Mouse (Mus musculus): ENCODE data around the gene Esrrb.

Gene Esrrb

DNA sequence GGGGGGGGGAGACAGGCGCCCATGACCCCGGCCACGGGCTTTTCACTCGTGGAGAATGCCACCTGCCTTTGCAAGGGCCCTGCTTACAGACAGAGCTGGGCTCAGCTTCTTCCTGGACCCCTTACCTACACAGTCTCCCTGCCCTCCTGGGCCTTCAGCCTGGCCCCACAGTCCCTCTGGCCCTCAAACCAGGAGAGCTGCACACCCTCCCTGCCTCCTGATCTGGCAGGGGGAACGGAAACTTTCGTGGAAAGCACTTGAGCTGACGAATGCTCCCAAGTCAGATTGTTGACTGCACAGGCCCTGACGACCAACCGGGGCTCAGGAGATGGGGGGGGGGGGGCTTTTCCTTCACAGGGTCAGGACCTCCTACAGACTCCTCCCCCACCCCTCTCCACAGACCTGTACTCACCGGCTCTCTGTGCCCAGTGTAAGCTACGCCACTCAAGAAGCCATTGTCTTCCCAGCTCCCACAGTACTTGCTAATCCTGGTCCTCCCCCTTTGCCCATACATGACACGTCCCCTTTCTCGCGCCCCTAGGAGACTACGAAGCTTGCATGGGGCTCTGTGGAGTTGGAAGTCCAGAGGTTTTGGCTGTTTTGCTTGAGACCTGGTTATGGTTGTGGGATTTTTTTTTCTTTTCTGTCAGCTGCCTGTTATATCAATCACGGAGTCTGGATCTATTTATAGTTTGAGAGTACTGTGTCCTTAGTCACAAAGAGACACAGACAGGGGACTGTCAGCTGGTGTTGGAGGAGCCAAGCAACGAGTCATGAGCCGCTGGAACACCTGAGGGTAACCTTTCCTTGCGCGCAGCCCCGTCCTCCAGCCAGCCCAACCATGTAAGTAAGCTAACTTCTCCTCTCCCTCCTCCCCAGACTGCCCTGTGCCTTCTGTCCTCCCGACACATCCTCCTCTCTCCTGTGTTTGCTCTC, at the start of gene Esrrb:
Gene Esrrb (plus strand): TSS at position 422 of the 936 bp plus-strand sequence.
- no peak for DNase-seq

DNA sequence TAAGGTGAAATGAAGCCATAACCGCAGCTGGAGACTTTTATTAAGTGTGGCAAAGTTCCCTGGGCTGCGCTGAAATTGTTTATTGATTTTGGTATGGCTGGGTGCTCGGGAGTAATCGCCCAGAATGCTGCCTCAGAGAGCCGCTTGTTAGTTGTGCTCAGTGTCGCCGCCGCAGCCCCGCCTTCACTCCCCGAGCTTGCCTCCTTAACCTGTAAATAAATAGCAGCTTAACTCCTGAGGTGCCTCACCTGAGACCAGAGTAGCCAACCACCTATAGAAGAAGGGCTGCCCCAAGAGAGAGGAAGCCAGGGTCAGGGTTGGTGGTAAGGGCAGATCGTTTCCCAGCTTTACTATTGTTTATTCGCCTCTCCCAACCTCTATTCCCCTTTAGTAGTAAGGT, 40.3 kb upstream of the Esrrb start:
- no peak for DNase-seq

DNA sequence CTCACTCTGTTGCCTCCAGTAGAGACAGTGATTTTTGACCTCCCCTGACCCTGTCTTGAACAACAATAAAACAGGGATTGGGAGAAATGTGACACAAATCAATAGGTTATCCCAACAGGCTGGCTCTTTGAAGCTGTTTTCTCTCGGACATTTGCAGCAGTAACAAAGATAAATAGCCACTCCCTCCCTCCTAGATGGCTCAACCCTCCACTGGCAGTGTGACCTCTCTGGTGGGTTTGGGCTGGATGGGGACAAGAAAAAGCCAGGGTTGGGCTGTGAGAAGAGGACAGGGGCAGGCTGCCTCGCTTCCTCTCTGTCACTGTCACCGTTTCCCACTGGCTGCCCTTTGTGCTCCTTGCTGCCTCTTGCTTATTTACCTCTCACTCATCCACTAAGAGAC, 36.6 kb upstream of the Esrrb start:
- DNase-seq = no peak

DNA sequence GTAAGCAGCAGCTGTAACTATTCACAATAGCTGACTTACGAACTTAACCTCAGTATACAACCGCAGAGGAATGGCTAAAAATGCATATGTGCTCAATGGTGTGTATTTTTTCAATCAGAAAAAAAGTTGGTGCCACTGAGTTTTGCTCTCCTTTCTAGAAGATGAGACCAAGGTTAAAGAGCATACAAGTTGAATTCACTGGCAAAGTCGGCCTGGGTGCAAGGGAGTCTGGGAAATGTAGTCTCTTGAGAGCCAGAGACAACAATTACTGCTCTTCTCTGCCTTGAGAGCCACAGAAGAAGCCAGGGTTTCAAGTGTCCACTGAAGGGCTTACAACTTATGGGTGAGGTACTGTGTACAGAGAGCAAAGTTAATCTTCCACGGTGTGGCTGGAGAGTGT, 31.1 kb upstream of the Esrrb start:
- DNase-seq = no peak

DNA sequence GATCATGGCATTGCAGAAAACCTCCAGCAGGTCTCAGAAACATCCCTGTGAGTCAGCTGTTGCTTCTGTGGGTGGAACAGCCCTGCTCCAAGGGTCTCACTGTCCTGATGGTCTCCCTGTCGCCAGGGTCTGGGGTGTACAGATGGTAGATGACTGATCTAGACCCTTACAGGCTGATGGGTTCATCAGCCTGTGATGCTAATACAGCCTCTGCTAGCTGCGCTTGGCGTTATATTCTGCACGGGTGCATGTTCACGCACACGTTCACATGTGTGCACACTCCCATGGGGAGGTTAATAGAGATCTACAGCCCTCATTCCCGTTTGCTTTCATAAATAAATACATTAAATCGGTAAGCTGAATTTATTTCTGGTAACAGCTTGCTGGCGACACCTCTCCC, 30.2 kb upstream of the Esrrb start:
- DNase-seq = no peak

DNA sequence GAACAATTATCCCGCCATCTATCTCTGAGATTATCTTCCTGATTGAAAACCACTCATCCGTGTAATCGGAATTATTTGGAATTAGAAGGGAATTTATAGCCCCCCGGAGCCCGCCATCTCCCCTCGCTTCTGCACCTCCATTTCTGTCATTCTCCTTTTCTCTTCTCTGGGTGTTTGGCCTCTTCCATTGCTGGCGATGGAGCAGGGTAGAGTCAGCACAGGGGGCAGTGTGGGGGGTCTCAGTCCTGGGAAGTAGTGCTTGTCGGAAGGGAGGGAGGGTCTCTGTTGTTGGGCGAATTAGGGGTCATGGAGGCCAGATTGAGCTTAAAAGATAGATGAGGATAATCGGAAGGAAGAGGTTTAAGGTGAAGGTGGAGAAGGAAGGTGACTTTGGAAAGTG, 29.7 kb upstream of the Esrrb start:
- DNase-seq = no peak

DNA sequence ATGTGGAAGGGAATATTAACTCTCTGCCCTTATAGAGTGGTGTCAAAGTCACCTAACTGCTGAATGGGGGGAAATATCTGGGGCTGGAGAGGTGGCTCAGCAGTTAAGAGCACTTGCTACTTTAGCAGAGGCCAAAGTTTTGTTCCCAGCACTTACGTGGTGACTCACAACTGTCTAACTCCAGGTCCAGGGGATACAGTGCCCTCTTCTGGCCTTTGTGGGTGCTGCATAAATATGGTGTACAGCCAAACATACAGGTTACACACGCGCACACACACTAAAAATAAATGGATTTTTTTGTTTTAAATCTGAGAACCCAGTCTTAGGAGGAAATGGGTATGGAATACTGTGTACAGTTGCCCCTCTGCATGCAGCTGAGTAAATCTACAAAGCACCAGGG, 24.7 kb upstream of the Esrrb start:
- DNase-seq = no peak

DNA sequence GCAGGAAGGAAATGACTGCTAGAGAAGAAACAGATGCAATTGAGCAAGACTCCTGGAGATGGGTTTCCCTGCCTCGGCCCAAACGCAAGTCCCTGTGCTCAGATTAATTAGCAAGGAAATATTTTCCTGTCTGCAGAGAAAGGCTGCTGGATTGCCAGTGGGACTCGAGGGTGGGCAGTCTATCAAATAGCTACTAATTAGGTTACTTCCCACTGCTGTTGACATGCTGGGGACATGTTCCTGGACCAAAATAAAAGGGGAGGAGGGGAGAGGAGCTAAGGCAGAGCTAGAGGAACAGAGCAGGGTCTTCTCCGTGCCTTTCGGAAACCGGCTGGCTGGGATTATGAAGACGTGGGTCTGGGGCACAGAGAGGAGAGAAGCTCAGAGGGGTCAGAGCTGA, 24.0 kb upstream of the Esrrb start:
- no peak for DNase-seq

DNA sequence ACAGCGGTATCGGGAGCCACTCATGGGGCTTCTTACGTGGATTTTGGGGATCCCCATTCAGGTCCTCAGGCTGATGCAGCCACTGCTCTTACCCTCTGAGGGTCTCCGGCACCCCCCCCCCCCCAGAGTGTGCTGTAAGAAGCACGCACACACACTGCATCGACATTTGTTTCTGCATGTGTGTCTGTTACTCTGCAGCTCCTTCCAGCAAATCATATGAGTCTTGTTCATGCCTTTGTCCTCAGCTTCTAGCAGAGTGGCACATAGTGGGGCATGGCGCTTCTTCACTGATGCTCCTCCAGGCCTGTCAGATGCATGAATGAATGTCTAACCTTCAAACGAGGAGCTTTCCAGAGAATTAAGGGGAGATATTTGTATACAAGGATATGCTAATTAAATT, 11.4 kb upstream of the Esrrb start:
- no peak for DNase-seq

DNA sequence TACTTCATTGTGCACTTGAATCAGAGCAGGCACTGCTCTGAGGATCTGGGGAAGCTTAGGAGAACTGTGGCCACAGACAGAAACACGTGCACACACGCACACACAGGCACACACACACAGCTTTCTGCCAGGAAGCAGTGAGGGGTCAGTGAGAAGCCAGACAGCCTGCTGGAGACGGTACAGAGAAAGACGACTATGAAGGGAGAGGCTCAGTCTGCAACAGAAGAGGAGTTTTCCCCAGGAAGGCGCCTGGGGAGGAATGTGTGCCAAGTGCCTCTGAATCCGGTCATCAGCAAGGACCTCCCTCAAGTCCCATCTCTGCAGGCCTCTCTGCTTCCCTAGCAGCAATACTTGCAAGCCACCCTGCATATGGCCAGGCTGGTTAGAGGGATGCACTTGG, 1.5 kb upstream of the Esrrb start:
- no peak for DNase-seq

DNA sequence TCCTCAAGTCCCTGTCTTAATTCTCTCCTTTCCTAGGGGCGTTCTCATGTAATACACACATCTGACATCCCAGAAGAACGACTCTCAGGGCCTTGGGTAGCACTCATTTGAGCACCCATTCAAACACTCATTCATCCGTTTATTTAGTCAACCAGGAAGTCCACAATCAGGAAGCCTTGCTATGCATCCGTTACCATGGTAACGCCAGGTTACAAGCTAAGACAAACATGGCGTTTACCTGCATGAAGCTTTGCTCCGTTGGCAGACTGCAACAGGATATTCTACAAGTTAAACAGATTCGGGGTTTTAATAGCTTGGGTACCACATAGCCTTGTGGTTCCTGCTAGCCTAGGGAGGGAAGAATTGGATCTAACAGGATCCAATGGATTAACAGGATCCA, 1.0 kb upstream of the Esrrb start:
- no peak for DNase-seq

DNA sequence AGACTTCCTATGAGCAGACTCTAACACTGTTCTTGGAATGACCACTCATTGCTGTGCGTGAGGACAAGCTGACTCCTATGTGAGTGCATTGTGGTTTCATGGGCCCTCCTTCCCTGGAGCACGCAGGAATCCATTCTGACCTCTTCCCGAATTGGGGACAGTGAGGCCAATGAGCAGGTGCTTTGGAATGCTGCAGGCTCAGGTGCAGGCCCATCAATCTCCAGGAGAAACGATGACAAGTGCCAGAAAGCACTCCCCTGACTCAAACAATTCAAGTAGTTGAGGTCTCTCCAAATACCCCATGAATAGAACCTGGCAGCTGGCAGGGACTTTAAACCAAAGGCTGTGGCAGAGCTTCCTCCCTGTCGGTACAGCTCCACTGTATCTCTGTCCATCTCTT, 3.4 kb downstream of the Esrrb start:
- no peak for DNase-seq

DNA sequence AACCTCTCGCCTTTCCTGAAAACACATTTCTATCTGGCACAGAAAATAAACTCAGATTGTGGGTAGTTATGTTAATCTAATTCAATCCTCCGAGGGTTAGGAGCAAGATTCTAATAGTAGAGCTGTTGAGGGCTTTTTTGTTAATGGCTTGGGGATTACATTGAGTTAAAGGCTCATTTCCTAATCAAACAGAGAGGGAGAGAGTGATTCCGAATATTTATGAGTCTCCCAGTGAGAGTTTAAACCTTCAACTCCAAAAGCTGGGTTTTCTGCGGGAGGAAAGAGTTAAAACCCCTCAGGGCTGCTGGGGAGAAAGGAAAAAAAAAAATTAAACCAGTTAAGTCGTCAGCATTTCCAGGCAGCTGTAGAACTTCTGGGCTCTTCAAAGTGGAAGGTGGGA, 3.8 kb downstream of the Esrrb start:
- no peak for DNase-seq

DNA sequence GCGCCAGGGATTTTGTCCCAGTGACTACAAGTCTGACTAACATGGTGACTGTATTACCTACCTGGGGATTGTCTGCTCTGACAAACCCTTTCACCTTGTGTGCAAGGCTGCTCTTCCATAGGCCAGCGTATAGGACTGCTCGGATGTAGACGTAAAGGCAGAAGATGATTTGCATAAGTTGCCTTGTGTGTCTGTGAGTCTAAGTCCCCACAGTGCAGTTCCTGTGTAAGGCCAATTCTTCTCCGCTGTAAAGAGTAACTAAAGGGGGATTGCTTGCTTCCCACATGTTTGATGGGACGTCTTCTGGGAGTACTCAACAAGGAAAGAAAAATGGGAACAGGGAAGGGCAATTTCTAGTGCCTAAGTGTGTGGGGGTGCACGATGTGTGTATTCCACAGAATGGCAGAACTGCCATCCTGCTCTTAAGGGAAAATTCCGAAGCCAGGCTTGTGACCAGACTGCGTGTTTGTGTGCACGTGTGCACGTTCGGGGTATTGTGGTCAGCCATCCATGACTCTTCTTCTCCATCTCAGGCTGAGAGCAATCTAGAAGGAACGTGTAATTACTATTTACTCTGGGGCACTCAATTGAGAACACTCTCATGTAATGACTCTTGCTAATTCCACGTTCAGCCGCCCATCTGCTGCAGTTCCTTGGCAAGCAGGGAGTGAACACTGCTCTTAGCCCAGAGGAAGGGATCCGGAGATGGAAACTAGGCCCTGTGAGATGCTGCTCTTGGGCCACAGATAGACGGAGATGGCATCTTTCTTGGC, 9.9 kb downstream of the Esrrb start:
- DNase-seq = no peak

DNA sequence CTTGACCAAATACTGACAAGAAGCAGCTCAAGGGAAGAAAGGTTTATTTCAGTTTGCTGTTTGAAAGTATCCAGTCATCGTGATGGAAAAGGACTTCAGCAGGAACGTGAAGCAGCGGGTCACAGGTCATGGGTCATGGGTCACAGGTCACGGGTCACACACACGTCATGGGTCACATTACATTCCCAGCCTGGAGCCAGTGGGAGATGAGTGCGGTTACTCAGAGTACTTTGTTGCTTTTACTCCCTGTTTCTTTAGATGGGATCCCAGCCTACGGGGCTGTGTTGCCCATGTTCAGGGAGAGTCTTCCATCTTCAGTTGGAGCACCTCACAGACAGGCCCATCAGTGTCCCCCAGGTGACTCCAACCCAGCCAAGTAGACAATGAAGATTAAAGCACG, 13.4 kb downstream of the Esrrb start:
- no peak for DNase-seq

DNA sequence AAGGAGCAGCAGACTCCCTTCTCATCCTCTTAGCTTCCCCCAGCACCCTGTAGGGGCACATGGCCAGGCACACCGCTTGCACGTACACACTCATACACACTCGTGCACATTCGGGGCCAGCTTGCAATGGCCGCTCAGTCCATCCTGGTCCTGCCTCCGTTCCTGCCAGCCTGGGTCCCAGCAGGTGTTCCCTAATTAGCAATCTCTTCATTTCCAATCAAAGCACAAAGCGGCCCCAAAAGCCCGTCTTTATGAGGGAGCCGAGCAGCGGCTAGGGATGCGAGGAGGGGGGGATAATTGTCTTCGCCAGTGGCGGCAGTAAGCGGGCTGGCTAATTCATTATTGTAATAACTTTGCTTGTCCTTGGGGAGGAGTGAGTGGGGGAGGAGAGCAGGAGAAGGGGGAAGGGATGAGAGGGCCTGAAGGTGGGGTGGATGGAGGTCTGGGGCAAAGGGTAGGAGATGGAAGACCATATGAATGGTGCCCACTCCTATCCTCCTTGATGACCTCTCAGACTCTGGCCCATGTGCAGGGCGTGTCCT, 18.8 kb downstream of the Esrrb start:
- DNase-seq = no peak

DNA sequence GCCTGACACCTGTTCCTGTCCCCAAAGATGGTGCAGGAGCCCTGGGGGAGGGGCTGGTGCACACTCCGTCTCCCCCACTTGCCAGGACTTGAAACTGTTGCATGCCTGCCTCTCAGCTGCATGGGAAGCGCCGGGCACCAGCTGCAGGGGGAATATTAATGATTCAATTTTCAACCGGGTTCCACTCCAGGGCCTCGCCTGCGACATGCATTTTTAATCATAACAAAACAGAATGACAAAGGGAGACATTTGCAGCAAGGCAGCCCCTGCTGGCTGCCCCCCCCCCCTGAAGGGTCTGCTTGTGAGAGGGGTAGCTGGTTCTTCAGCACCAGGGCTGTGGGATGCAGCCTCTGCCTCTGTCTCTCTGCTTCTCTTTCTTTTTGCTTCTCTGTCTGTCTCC, 22.9 kb downstream of the Esrrb start:
- DNase-seq = no peak

DNA sequence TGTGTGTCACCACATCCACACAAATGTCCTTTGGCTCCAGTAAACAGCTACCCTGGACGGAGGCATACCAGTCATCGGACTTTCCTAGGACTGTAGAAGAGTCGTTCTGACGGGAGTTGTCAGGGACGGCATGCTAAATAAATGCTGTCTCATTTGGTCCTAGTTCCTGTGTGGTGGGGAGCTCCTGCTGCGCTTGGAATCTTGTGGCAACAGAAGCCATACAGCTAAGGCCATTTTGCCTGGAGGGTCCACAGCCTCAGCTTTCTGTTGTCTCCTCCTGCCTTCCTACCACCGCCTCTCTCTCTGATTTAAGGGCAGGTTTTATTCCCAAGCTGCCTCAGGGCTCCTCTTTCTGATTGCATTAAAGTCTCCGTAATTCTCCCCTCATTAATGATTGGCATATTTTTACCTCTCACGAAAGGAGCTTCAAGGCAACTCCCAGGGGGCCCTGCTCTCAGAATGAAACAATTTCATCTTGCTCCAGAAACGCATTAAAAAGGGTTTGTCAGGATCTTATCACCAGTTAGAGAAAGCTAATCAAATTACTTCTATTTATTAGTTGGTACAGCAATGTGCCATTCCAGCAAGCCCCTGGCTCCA, 26.9 kb downstream of the Esrrb start:
- DNase-seq = no peak

DNA sequence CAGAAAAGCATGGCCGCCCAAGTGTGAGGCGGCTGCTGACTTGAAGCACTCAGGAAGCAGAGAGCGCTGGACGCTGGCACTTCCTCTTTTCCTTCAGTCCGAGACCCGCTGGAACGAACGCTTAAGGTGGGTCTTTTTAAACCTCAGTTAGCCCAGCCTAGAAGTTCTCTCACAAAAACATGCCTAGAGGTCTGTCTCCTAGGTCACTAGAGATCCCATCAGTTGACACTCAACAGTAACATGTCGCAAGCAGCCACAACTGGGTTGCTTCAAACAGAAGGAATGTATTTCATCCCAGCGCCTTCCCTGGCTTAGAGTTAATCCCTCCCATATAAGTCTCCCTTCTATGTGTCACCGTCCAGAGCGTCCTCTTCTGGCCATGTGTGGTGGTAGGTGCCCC, 33.9 kb downstream of the Esrrb start:
- DNase-seq = no peak

DNA sequence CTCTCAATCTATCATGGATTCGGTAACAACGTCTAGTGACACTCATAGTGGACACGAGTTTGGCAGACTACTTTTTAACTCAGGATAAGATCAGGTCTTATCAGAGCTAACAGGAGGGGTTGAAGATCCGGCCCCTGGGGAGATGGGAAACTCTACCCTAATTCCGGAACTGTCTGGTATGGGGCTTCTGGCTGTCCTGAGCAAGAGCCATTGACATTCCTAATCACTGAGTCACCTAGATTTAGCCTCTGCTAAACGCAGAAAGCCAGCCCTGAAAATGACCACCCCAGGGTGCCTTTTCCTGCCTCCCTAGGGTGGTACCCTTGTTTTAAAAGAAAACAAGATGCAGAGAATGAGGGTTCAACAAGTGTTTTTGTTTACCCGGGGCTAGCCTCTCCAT, 34.4 kb downstream of the Esrrb start:
- DNase-seq = no peak

DNA sequence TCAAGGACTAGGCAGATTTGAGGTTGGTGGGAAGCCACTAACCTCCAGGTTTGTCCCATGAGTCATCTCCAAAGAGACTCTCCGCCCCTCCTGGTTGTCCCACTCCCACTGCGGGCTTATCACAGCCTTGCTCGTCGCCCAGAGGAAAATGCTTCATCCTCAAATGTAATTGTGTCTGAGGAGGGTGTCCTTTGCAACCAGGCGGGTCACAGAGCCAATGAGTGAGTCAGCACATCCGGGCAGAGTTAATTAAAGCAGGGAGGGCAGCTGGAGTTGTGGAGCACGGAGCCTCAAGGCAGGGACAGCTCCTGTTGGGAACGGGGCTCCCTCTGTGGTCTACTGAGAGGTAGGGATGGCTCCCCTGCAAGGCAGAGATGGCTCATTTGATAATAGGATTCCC, 37.8 kb downstream of the Esrrb start:
- DNase-seq = no peak

DNA sequence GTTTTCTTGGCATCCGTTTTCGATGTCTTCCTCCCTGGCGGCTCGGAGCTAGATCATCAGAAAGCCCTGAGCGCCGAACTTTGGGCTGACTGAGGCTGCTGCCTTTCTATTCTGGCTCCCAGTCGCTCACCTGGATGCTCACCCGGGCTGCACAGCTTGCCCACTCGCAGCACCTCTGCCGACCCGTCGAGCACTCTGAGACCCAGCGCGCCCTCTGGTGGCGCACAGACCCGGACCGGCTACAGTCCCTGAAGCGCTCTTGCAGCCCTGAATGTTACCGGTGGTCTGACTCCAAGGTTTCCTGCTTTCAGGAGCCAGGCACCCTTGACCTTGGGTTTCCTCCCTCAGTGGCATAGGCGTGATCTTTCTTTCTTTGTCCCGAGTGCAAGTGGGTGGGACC, 41.8 kb downstream of the Esrrb start:
- peak; percentile 73 for DNase-seq

DNA sequence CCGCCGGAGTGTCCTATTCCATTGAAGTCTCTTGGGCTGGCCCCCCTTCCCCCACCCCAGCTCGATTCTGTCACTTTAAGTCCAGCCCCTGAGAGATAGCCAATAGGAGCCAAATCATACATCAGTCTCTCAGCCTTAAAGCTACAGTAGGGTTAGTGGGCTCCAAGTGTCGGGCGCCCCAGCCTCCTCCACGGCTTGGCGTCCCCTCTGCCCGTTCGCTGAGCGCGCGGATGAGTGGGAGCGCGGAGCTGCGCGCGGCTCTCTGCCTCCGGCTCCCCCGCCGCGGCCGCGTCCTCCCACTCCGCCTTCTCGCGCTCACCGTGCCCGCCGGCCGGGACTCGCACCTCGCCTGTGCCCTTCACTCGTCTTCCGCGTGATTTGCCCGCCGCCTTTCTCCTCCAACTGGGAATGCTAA, 60.6 kb downstream of the Esrrb start:
- peak; percentile 75 for DNase-seq

Measured in cerebellum, adult 9-10 months (tissue).